Mouse (Mus musculus): ENCODE data around the gene Adamtsl3. TPM values are rescaled to one million over a fixed set of nuclear protein-coding genes. Genes with fewer than 3 reads are reported as not detected.

Gene Adamtsl3
- total and polyA plus RNA-seq, 2 experiments from 2014 or later: 1.5 to 9.7 TPM

GRCm38 (mm10) chr7:82366471-82366870 lies 31.0 kb downstream of the Adamtsl3 start:
- Histone ChIP-seq H3K36me3 (ENCODE audit: insufficient read depth, low read length) (no peaks in the 10 kb centered on the region), H3K4me2 (ENCODE audit: low read depth, low read length) (no peak overlapping the region), H3K27ac (no peak overlapping the region), H3K9ac (replicated peaks; ENCODE audit: low read length) (no peak overlapping the region), H3K27me3 (ENCODE audit: insufficient read depth, low read length) (no peaks in the 10 kb centered on the region), H3K4me3 (ENCODE audit: low read length) (no peak overlapping the region), H3K4me1 (ENCODE audit: insufficient read depth, low read length) (no peaks in the 10 kb centered on the region), H3K9me3 (ENCODE audit: low read length) (no peaks in the 10 kb centered on the region)
- WGBS: 75% methylated on average over 5 of the region's 5 CpGs
- no peak for DNase-seq (ENCODE audit: low spot score)
- ATAC-seq: no peak
- TF ChIP-seq CTCF (IDR thresholded peaks at IDR 0.05; ENCODE audit: low read depth): no peak

DNA sequence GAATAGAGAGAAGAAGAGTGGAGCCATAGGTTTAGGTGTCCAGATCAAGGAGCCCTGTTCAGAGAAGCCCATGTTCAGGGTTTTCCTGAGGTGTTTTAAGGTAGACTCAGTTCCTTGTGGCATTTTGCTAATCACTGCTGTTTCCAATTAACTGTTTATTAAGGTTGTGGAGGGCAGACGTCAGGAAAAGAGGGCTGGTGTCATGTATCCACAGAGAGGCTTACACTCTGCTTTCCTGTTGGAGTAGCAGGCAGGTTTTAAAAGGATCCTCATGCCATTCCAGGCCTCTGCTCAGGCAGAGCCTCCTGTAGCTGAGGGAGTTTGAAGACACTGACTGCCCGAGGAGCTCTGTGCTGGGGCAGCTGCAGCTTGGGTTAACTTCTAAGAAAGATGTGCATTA lies 32.6 kb downstream of the Adamtsl3 start:
- Histone ChIP-seq H3K4me1 (ENCODE audit: insufficient read depth, low read length) (no peaks in the 10 kb centered on the region), H3K4me2 (ENCODE audit: low read depth, low read length) (no peak overlapping the region), H3K27ac (no peak overlapping the region), H3K9ac (replicated peaks; ENCODE audit: low read length) (no peak overlapping the region), H3K4me3 (ENCODE audit: low read length) (no peak overlapping the region), H3K9me3 (ENCODE audit: low read length) (no peaks in the 10 kb centered on the region), H3K36me3 (ENCODE audit: insufficient read depth, low read length) (no peaks in the 10 kb centered on the region), H3K27me3 (ENCODE audit: insufficient read depth, low read length) (no peaks in the 10 kb centered on the region)
- DNase-seq (ENCODE audit: low spot score) (no peak), ATAC-seq (no peak)
- no peak for TF ChIP-seq CTCF (IDR thresholded peaks at IDR 0.05; ENCODE audit: low read depth)
- 60% methylated on average over 2 of the region's 2 CpGs for WGBS

GRCm38 (mm10) chr7:82370132-82370531 lies 34.6 kb downstream of the Adamtsl3 start:
- no peaks in the 10 kb centered on the region for H3K27me3 ChIP-seq (ENCODE audit: insufficient read depth, low read length)
- H3K27ac ChIP-seq: no peak overlapping the region
- H3K4me3 ChIP-seq (ENCODE audit: low read length): no peak overlapping the region
- ATAC-seq (no peak), DNase-seq (ENCODE audit: low spot score) (no peak)
- WGBS: 84% methylated on average over 8 of the region's 8 CpGs
- no peak overlapping the region for H3K4me2 ChIP-seq (ENCODE audit: low read depth, low read length)
- no peak for TF ChIP-seq CTCF (IDR thresholded peaks at IDR 0.05; ENCODE audit: low read depth)
- no peaks in the 10 kb centered on the region for H3K9me3 ChIP-seq (ENCODE audit: low read length)
- H3K9ac ChIP-seq (replicated peaks; ENCODE audit: low read length): no peak overlapping the region
- no peaks in the 10 kb centered on the region for H3K4me1 ChIP-seq (ENCODE audit: insufficient read depth, low read length)
- no peaks in the 10 kb centered on the region for H3K36me3 ChIP-seq (ENCODE audit: insufficient read depth, low read length)

- no peak for ATAC-seq
- WGBS: 51% methylated on average over 3 of the region's 3 CpGs
- TF ChIP-seq CTCF (IDR thresholded peaks at IDR 0.05; ENCODE audit: low read depth): no peak
These were observed 35.9 kb downstream of the Adamtsl3 start for GRCm38 (mm10) chr7:82371411-82371810.

GRCm38 (mm10) chr7:82378311-82378710 lies 42.8 kb downstream of the Adamtsl3 start:
- DNase-seq (ENCODE audit: low spot score) (no peak), ATAC-seq (no peak)
- Histone ChIP-seq H3K9me3 (ENCODE audit: low read length) (no peaks in the 10 kb centered on the region), H3K9ac (replicated peaks; ENCODE audit: low read length) (no peak overlapping the region), H3K4me2 (ENCODE audit: low read depth, low read length) (no peak overlapping the region), H3K4me1 (ENCODE audit: insufficient read depth, low read length) (no peaks in the 10 kb centered on the region), H3K4me3 (ENCODE audit: low read length) (no peak overlapping the region), H3K27ac (no peak overlapping the region), H3K36me3 (ENCODE audit: insufficient read depth, low read length) (no peaks in the 10 kb centered on the region), H3K27me3 (ENCODE audit: insufficient read depth, low read length) (no peaks in the 10 kb centered on the region)
- WGBS: 67% methylated on average over 1 of the region's 1 CpGs
- TF ChIP-seq CTCF (IDR thresholded peaks at IDR 0.05; ENCODE audit: low read depth): no peak

More at GRCm38 (mm10) chr7:82371411-82371810, 35.9 kb downstream of the Adamtsl3 start:
- no peak overlapping the region for H3K9ac ChIP-seq (replicated peaks; ENCODE audit: low read length)
- H3K4me2 ChIP-seq (ENCODE audit: low read depth, low read length): no peak overlapping the region
- H3K36me3 ChIP-seq (ENCODE audit: insufficient read depth, low read length): no peaks in the 10 kb centered on the region
- H3K27me3 ChIP-seq (ENCODE audit: insufficient read depth, low read length): no peaks in the 10 kb centered on the region
- H3K9me3 ChIP-seq (ENCODE audit: low read length): no peaks in the 10 kb centered on the region
- no peak overlapping the region for H3K4me3 ChIP-seq (ENCODE audit: low read length)
- H3K4me1 ChIP-seq (ENCODE audit: insufficient read depth, low read length): no peaks in the 10 kb centered on the region
- no peak for DNase-seq (ENCODE audit: low spot score)
- no peak overlapping the region for H3K27ac ChIP-seq

DNA sequence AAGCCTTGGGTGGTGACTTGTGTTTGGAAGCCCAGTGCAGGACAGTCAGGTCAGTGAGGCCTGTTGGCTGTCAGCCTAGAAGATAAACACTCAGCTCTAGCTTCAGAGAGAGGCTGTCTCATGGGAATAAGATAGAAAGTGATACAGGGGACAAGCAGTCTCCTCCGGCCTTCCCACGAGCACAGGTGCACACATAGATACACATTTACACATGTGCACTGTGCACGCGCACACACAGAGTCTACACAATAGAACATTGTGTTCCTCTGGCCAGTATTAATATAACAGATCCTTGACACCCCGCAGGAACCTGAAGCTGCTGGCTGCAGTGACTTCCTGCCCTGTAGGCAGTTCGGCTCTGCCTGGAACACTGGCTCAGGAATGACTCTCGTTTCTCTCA lies 44.3 kb downstream of the Adamtsl3 start:
- Histone ChIP-seq H3K4me1 (ENCODE audit: insufficient read depth, low read length) (no peaks in the 10 kb centered on the region), H3K36me3 (ENCODE audit: insufficient read depth, low read length) (no peaks in the 10 kb centered on the region), H3K4me3 (ENCODE audit: low read length) (no peak overlapping the region), H3K27me3 (ENCODE audit: insufficient read depth, low read length) (no peaks in the 10 kb centered on the region), H3K9me3 (ENCODE audit: low read length) (no peaks in the 10 kb centered on the region), H3K9ac (replicated peaks; ENCODE audit: low read length) (no peak overlapping the region), H3K27ac (no peak overlapping the region), H3K4me2 (ENCODE audit: low read depth, low read length) (no peak overlapping the region)
- ATAC-seq (no peak), DNase-seq (ENCODE audit: low spot score) (no peak)
- TF ChIP-seq CTCF (IDR thresholded peaks at IDR 0.05; ENCODE audit: low read depth): no peak
- 79% methylated on average over 7 of the region's 7 CpGs for WGBS

DNA sequence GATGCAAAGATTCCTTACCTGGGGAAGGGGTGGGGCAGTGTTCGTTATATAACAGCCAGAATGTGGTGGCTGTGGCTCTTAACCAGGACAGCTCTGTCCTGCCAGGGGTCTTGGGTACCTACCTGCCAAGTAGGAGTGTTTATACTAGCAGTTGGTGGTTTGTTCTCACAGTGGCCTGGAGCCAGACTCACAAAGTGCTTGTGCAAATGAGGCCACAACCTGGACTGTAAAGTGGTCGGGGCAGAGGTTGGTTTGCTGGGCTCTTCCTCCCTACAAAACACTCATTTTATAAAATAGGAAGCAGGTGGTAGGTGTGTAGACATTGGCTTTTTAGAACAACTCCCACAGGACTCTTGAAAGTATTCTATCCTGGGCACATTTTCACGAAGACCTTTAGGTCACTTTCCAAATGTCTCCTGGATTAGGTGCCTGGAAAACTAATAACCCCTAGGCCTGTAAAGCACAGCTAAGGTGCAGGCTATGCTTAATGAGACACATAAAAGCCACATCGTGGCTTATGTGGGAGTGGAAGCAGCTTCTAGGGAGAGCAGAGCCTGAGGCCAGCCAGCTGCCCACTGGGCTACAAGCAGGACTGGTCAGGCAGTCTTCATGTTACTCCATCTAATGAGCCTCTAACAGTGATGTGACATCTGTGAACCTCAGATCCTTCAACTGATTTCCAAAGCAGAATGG lies 47.5 kb downstream of the Adamtsl3 start:
- Histone ChIP-seq H3K4me1 (ENCODE audit: insufficient read depth, low read length) (no peaks in the 10 kb centered on the region), H3K9me3 (ENCODE audit: low read length) (no peaks in the 10 kb centered on the region), H3K4me3 (ENCODE audit: low read length) (no peak overlapping the region), H3K36me3 (ENCODE audit: insufficient read depth, low read length) (no peaks in the 10 kb centered on the region), H3K27me3 (ENCODE audit: insufficient read depth, low read length) (no peaks in the 10 kb centered on the region), H3K9ac (replicated peaks; ENCODE audit: low read length) (no peak overlapping the region), H3K27ac (no peak overlapping the region), H3K4me2 (ENCODE audit: low read depth, low read length) (no peak overlapping the region)
- 77% methylated on average over 4 of the region's 4 CpGs for WGBS
- DNase-seq (ENCODE audit: low spot score) (no peak), ATAC-seq (no peak)
- TF ChIP-seq CTCF (IDR thresholded peaks at IDR 0.05; ENCODE audit: low read depth): no peak

Data from hindbrain, postnatal 0 days (tissue).